Mouse (Mus musculus) liver, postnatal 0 days (tissue): ENCODE results near the gene H6pd.

Source experiments
- CTCF ChIP-seq: sonication (generic); IDR thresholded peaks from 2 replicates; pipeline ENCODE4 v1.5.1; 2016; ENCODE audit warnings: antibody characterized with exemption, low read depth
- EP300 ChIP-seq: IDR thresholded peaks from 2 replicates; pipeline ENCODE4 v1.6.1; 2016; ENCODE audit warnings: antibody characterized with exemption, low read depth, mild to moderate bottlenecking

- TF ChIP-seq CTCF, result no peak
- no peak for TF ChIP-seq EP300
These were observed 14.6 kb downstream of the H6pd start for GRCm38 (mm10) chr4:149994218-149994617.
